14 mouse cellular contexts compared by ENCODE assay signal in genomic region chr12:105004956-105005714, GRCm38 (mm10). TPM values are rescaled to one million over a fixed set of nuclear protein-coding genes. Genes with fewer than 3 reads are reported as not detected.
DNase-seq lines count a peak whose midpoint lies in the region; ATAC-seq and TF ChIP-seq lines count a peak whose summit lies in the region.
"Had no signal": no experiment of that assay in that cellular context is flagged by ENCODE, and none has a peak within 500 bp of the region (broad histone marks: within the 10 kb centered on the region; RNA-seq: fewer than 3 reads in every experiment).

No protein-coding gene starts in this region.

- H3K4me1 ChIP-seq in bone marrow macrophage, adult 2 months (ENCODE audit: control insufficient read depth, insufficient read depth, low read length), result peaks cover 70% of the 10 kb centered on the region

- DNase-seq in gastrocnemius, postnatal 10 days, result peak; percentile 40
- no peak for DNase-seq in gastrocnemius, adult 8-10 months (ENCODE audit: low spot score in 2 of 2)
- peak; percentile 39 for DNase-seq in ovary, adult 18-20 months (ENCODE audit: low spot score)
- DNase-seq in ovary, postnatal 14 days (ENCODE audit: low spot score), result no peak
- DNase-seq in naive thymus-derived CD4-positive, alpha-beta T cell, adult 2 months (ENCODE audit: low read depth), result peak; percentile 49
- no peak for DNase-seq in T-cell, adult 2 months (ENCODE audit: low spot score)
- DNase-seq: heart, adult 11 months; heart, postnatal 4 days; lung, embryonic 14.5 days; thymus, postnatal 36 days had no signal

- no peak for TF ChIP-seq CTCF in bone marrow macrophage, adult 2 months (IDR thresholded peaks at IDR 0.05; ENCODE audit: low read depth, low read length)

- H3K27ac ChIP-seq in bone marrow macrophage, adult 2 months (ENCODE audit: insufficient read depth, low read depth, low read length), result peak overlapping the region; percentile 63
- H3K27ac ChIP-seq: midbrain, embryonic 12.5 days had no signal

- no peak for ATAC-seq in megakaryocyte-erythroid progenitor cell, adult 5-6 weeks (replicated peaks; ENCODE audit: low FRiP score, low TSS enrichment, poor library complexity, severe bottlenecking)
- ATAC-seq: forebrain, embryonic 14.5 days had no signal

- no peak for TF ChIP-seq POLR2A in bone marrow macrophage, adult 2 months (IDR thresholded peaks at IDR 0.05; ENCODE audit: borderline replicate concordance, low read depth, low read length)

- H3K4me3 ChIP-seq in bone marrow macrophage, adult 2 months (ENCODE audit: insufficient read depth, low read length), result peak overlapping the region; percentile 23
- H3K4me3 ChIP-seq: midbrain, embryonic 12.5 days had no signal

RNA-seq across cellular contexts. Expression of gene Syne3, which starts 4.5 kb away (rescaled TPM):
- 10 to 100 TPM in 1 of 2 experiments, 1 to 10 TPM in 1; 9.0 to 11.5 TPM for total RNA-seq in gastrocnemius, postnatal 10 days (2021)
- 1 to 10 TPM; 2.9 to 5.0 (median 3.6) TPM for total RNA-seq in gastrocnemius, adult 8-10 months (2022)
- polyA plus RNA-seq in bone marrow macrophage, adult 2 months (2012; ENCODE audit: insufficient read depth, insufficient read length, missing spikeins), result 13.4 and 18.2 TPM in 2 replicates
- total RNA-seq in megakaryocyte-erythroid progenitor cell, adult 5-6 weeks (2014; fragmentation: Nextera tagmentation), result 10.9 and 15.7 TPM in 2 replicates
- 9.1 and 9.7 TPM in 2 replicates for total RNA-seq in megakaryocyte-erythroid progenitor cell, adult 5-6 weeks (2017)

RNA-seq across cellular contexts. Expression of gene Glrx5, which starts 27.4 kb away (rescaled TPM):
- total RNA-seq in gastrocnemius, postnatal 10 days (2021), result 10 to 100 TPM; 60.5 to 69.7 TPM
- total RNA-seq in gastrocnemius, adult 8-10 months (2022), result 10 to 100 TPM; 57.5 to 66.9 (median 60.3) TPM
- 22.5 and 31.6 TPM in 2 replicates for polyA plus RNA-seq in bone marrow macrophage, adult 2 months (2012; ENCODE audit: insufficient read depth, insufficient read length, missing spikeins)
- 112 and 193 TPM in 2 replicates for total RNA-seq in megakaryocyte-erythroid progenitor cell, adult 5-6 weeks (2014; fragmentation: Nextera tagmentation)
- total RNA-seq in megakaryocyte-erythroid progenitor cell, adult 5-6 weeks (2017), result 59.2 and 86.9 TPM in 2 replicates

Comparison
In these comparisons a context has a peak if more than half of its experiments do, and no peak if none do; other contexts are left out.
1. DNase-seq: peak in gastrocnemius, postnatal 10 days (single experiment), ovary, adult 18-20 months (single experiment) and naive thymus-derived CD4-positive, alpha-beta T cell, adult 2 months (single experiment); none in gastrocnemius, adult 8-10 months (0 of 2), ovary, postnatal 14 days (single experiment) and T-cell, adult 2 months (single experiment).